Mouse (Mus musculus): ENCODE measurements around the gene Arnt. TPM values are rescaled to one million over a fixed set of nuclear protein-coding genes. Genes with fewer than 3 reads are reported as not detected.

Gene Arnt
- polyA plus RNA-seq (2014; fragmentation: Illumina TruSeq; extraction: RNeasy Lipid Tissue Mini Kit (QIAGEN cat#74804)): 79.1 TPM

DNA sequence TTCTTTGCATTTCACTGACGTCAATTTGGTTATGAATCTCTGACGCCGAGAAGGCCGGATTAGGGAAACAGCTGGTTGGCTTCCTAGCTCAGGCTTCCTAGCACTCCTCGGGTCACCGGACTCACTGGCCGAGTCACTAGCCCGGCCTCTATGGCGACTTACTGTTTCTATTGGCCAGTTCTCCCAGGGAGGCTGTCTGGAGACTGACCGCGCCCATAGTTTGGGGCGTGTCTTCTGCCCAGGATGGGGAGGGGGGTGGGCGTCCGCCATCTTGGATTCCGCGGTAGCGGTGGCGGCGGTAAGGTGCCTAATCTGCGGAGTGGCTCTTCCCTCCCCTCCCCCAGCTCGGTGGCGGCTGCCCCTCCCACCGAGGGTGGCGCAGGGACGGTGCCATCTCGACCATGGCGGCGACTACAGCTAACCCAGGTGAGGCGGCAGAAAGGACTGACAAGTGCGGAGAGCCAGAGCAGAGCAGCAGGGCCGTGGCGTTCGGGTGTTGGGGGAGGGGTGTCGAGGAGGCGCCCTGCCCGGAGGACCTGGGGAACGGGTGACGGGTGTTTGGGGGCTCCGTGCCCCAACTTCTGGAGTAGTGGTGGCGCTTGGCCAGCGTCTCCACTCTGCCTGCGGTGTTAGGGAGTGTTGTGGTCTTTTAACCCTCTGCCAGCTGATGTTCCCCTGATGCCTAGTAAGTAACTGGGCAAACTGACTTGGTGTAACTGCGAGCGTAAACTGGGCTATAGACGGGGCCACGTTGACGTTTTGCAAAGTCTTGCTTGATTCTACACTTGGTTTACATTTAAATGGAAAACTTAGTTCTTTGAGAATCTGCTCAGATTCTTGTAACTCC, at the start of gene Arnt:
Gene Arnt (plus strand): TSS at position 253 of the 847 bp plus-strand sequence.

DNA sequence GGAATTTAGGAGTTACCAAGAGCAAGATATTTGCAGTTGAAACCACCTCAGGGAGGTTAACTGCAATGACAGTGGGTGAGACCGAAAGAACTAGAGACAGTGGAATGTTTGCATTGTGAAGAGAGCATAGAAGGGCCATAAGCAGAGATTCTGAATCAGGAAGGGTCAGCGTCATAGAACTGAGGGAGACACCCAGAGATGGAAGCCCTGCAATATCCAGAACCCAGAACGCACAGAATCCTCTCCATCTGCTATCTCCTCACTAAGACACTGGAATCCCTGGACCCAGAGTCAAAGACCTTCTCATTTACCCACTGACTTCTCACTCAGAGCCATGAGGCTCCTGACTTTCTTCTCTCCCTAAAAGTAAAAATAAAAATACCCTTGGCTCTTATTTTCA, 31.4 kb upstream of the Arnt start, which contains the start of gene 4930558C23Rik:
Gene 4930558C23Rik (minus strand): TSS at position 101 of the 400 bp plus-strand sequence.

DNA sequence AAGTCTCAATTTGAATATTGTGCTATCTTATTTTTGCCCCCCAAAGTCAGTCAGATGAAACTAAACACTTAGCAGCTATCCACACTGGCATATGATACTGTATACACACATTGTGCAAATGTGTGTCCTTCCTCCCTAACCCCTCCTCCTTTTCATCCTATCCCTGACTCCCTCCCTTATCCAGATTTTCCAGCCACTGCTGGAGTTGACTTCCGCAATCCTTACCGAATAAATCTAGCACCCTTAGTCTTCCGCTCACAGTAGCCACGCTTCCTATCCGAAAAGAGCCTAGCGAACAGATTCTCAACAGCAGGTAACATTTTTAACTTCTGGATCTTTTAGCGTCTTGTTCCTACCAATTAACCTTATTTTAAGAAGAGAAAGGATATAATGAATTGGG, 64.8 kb downstream of the Arnt start, which contains the start of gene Ctsk:
Gene Ctsk (plus strand): TSS at position 233 of the 400 bp plus-strand sequence.

GRCm38 (mm10) chr3:95526622-95527211, 92.5 kb downstream of the Arnt start, which contains the start of gene Ctss:
Gene Ctss, plus strand, starts transcription at chr3:95526786.

Other genes with a start within 250 kb of the Arnt start
- gene Gabpb2, start 216.5 kb upstream of the Arnt start, polyA plus RNA-seq (2014; fragmentation: Illumina TruSeq; extraction: RNeasy Lipid Tissue Mini Kit (QIAGEN cat#74804)): 35.3 TPM
- gene Cdc42se1, start 205.7 kb upstream of the Arnt start, polyA plus RNA-seq (2014; fragmentation: Illumina TruSeq; extraction: RNeasy Lipid Tissue Mini Kit (QIAGEN cat#74804)): 17.5 TPM
- gene Mllt11, start 202.2 kb upstream of the Arnt start, polyA plus RNA-seq (2014; fragmentation: Illumina TruSeq; extraction: RNeasy Lipid Tissue Mini Kit (QIAGEN cat#74804)): 19.0 TPM
- gene Gm128, start 192.8 kb upstream of the Arnt start, polyA plus RNA-seq (2014; fragmentation: Illumina TruSeq; extraction: RNeasy Lipid Tissue Mini Kit (QIAGEN cat#74804)): 0.26 TPM
- gene Bnipl, start 183.2 kb upstream of the Arnt start, polyA plus RNA-seq (2014; fragmentation: Illumina TruSeq; extraction: RNeasy Lipid Tissue Mini Kit (QIAGEN cat#74804)): 0.83 TPM
- 125 TPM for gene Mindy1, start 153.0 kb upstream of the Arnt start, polyA plus RNA-seq (2014; fragmentation: Illumina TruSeq; extraction: RNeasy Lipid Tissue Mini Kit (QIAGEN cat#74804))
- 13.7 TPM for gene Prune1, start 152.3 kb upstream of the Arnt start, polyA plus RNA-seq (2014; fragmentation: Illumina TruSeq; extraction: RNeasy Lipid Tissue Mini Kit (QIAGEN cat#74804))
- gene Anxa9, start 127.2 kb upstream of the Arnt start, polyA plus RNA-seq (2014; fragmentation: Illumina TruSeq; extraction: RNeasy Lipid Tissue Mini Kit (QIAGEN cat#74804)): 0.66 TPM
- gene Cers2, start 119.6 kb upstream of the Arnt start, polyA plus RNA-seq (2014; fragmentation: Illumina TruSeq; extraction: RNeasy Lipid Tissue Mini Kit (QIAGEN cat#74804)): 104 TPM
- 28.5 TPM for gene Setdb1, start 77.2 kb upstream of the Arnt start, polyA plus RNA-seq (2014; fragmentation: Illumina TruSeq; extraction: RNeasy Lipid Tissue Mini Kit (QIAGEN cat#74804))
- not detected for gene 4930558C23Rik, start 31.5 kb upstream of the Arnt start, polyA plus RNA-seq (2014; fragmentation: Illumina TruSeq; extraction: RNeasy Lipid Tissue Mini Kit (QIAGEN cat#74804))
- 8.8 TPM for gene Ctsk, start 64.9 kb downstream of the Arnt start, polyA plus RNA-seq (2014; fragmentation: Illumina TruSeq; extraction: RNeasy Lipid Tissue Mini Kit (QIAGEN cat#74804))
- 290 TPM for gene Ctss, start 92.4 kb downstream of the Arnt start, polyA plus RNA-seq (2014; fragmentation: Illumina TruSeq; extraction: RNeasy Lipid Tissue Mini Kit (QIAGEN cat#74804))
- gene Hormad1, start 125.3 kb downstream of the Arnt start, polyA plus RNA-seq (2014; fragmentation: Illumina TruSeq; extraction: RNeasy Lipid Tissue Mini Kit (QIAGEN cat#74804)): not detected
- 138 TPM for gene Golph3l, start 154.5 kb downstream of the Arnt start, polyA plus RNA-seq (2014; fragmentation: Illumina TruSeq; extraction: RNeasy Lipid Tissue Mini Kit (QIAGEN cat#74804))
- gene Ensa, start 190.6 kb downstream of the Arnt start, polyA plus RNA-seq (2014; fragmentation: Illumina TruSeq; extraction: RNeasy Lipid Tissue Mini Kit (QIAGEN cat#74804)): 38.7 TPM
- gene Mcl1, start 224.4 kb downstream of the Arnt start, polyA plus RNA-seq (2014; fragmentation: Illumina TruSeq; extraction: RNeasy Lipid Tissue Mini Kit (QIAGEN cat#74804)): 288 TPM

Data from ovary, adult 10 weeks (tissue).